Mouse (Mus musculus): ENCODE data around the gene Izumo4. TPM values are rescaled to one million over a fixed set of nuclear protein-coding genes. Genes with fewer than 3 reads are reported as not detected.

The Izumo4 gene
- polyA plus RNA-seq (2014; fragmentation: Nextera tagmentation; extraction: Ambion mirVana), result 4.8 and 5.0 TPM in 2 replicates

DNA sequence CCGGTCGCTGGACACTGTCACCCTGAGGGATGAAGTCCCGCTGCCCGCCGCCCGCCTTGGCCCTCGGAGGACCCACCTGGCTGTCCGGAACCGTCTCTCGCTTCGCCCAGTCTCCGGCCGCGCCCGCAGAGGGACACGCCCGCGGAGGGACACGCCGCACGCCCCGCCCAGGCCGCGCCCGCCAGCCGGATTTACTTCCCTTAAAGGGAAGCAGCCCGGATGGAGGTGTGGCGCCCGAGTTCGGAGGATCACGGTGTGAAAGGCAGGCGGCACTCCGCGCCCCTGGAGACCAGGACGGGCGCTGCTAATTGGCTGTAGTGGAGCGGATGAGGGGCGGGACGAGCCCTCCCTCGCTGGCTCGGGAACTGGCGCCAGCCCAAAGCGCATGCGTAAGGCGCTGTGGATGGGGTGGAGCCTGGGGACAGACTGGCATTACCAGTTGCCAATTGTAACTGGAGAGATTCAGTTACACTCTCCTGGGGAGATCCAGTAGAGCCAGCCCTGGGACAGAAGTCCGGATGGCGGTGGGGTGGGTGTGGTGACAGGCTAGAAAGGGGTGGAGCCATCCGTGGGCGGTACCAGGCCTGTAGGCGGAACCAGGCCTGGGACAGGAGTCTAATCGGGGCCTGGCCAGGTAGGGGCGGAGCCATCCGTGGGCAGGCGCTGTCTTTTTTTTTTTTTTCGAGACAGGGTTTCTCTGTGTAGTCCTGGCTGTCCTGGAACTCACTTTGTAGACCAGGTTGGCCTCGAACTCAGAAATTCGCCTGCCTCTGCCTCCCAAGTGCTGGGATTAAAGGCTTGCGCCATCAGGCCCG is at the start of gene Izumo4, which contains the start of gene Mob3a:
Gene Izumo4 (plus strand): TSS at position 464 of the 815 bp plus-strand sequence.
Gene Mob3a (minus strand): TSS at position 257 of the 815 bp plus-strand sequence.
- under 1% methylated on average over 58 of the region's 59 CpGs for WGBS
- no peaks in the 10 kb centered on the region for H3K27me3 ChIP-seq (ENCODE audit: control insufficient read depth, insufficient read depth, low read length)
- peak within 1 kb of the TSS; percentile 57 for H3K4me2 ChIP-seq (ENCODE audit: low read depth, severe bottlenecking)
- ATAC-seq (ENCODE audit: insufficient number of reproducible peaks, low FRiP score, low TSS enrichment, low read depth) (peak; percentile 95), DNase-seq (ENCODE audit: low spot score) (peak; percentile 99)
- H3K4me3 ChIP-seq (ENCODE audit: low read depth, low read length), result peak within 1 kb of the TSS; percentile 66
- H3K9ac ChIP-seq (ENCODE audit: low read length), result peak within 1 kb of the TSS; percentile 67
- H3K4me1 ChIP-seq (ENCODE audit: control insufficient read depth, insufficient read depth, low read length), result peaks cover 7% of the 10 kb centered on the region
- H3K36me3 ChIP-seq (ENCODE audit: control insufficient read depth, insufficient read depth, low read length), result peaks cover under 1% of the 10 kb centered on the region; the same call in 1 of the 2 replicates
- no peaks in the 10 kb centered on the region for H3K9me3 ChIP-seq (ENCODE audit: control insufficient read depth, low read length)
- H3K27ac ChIP-seq (replicated peaks; ENCODE audit: low read depth, low read length), result peak within 1 kb of the TSS; percentile 69; the same call in 1 of the 2 replicates

DNA sequence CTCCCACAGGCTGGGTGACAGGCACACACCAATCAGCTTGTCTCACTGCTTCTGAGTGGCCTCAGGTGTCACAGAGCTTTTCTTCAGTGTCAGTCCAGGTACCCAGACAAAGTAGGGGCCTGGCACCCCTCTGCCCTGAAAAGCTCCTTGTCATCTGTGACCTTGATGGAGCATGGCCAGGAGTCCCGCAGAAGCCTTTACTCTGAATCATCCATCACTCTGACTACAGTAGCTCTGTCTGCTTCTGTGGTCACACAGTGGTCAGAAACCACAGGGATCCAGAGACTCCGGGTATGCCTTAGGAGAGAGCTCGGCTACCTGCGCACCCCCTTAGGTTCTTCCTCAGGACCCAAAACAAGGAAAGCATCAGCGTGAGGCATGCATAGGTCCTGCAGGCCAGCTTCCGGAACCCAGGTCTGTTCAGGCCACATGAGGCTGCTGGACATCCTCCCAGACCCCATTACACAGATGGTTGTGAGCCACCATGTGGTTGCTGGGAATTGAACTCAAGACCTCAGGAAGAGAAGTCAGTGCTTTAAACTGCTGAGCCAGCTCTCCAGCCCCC is 48.7 kb upstream of the Izumo4 start:
- Histone ChIP-seq H3K27me3 (ENCODE audit: control insufficient read depth, insufficient read depth, low read length) (no peaks in the 10 kb centered on the region), H3K4me3 (ENCODE audit: low read depth, low read length) (no peak overlapping the region), H3K9ac (ENCODE audit: low read length) (no peak overlapping the region), H3K36me3 (ENCODE audit: control insufficient read depth, insufficient read depth, low read length) (no peaks in the 10 kb centered on the region), H3K4me2 (ENCODE audit: low read depth, severe bottlenecking) (no peak overlapping the region), H3K9me3 (ENCODE audit: control insufficient read depth, low read length) (no peaks in the 10 kb centered on the region), H3K4me1 (ENCODE audit: control insufficient read depth, insufficient read depth, low read length) (peaks cover 9% of the 10 kb centered on the region), H3K27ac (replicated peaks; ENCODE audit: low read depth, low read length) (no peak overlapping the region)
- ATAC-seq (ENCODE audit: insufficient number of reproducible peaks, low FRiP score, low TSS enrichment, low read depth), result no peak
- no peak for DNase-seq (ENCODE audit: low spot score)
- whole genome bisulfite sequencing, result 88% methylated on average over 6 of the region's 6 CpGs

- no peak overlapping the region for H3K9ac ChIP-seq (ENCODE audit: low read length)
- no peaks in the 10 kb centered on the region for H3K9me3 ChIP-seq (ENCODE audit: control insufficient read depth, low read length)
- DNase-seq (ENCODE audit: low spot score) (no peak), ATAC-seq (ENCODE audit: insufficient number of reproducible peaks, low FRiP score, low TSS enrichment, low read depth) (no peak)
- peaks cover 9% of the 10 kb centered on the region for H3K4me1 ChIP-seq (ENCODE audit: control insufficient read depth, insufficient read depth, low read length)
- no peak overlapping the region for H3K4me3 ChIP-seq (ENCODE audit: low read depth, low read length)
- 86% methylated on average over 6 of the region's 6 CpGs for WGBS
- no peaks in the 10 kb centered on the region for H3K27me3 ChIP-seq (ENCODE audit: control insufficient read depth, insufficient read depth, low read length)
- peak overlapping the region; percentile 90; the same call in 1 of the 2 replicates for H3K4me2 ChIP-seq (ENCODE audit: low read depth, severe bottlenecking)
- no peaks in the 10 kb centered on the region for H3K36me3 ChIP-seq (ENCODE audit: control insufficient read depth, insufficient read depth, low read length)
- no peak overlapping the region for H3K27ac ChIP-seq (replicated peaks; ENCODE audit: low read depth, low read length)
Measured at GRCm38 (mm10) chr10:80654866-80655265, 47.1 kb upstream of the Izumo4 start.

GRCm38 (mm10) chr10:80655406-80656129 is 46.4 kb upstream of the Izumo4 start:
- no peaks in the 10 kb centered on the region for H3K36me3 ChIP-seq (ENCODE audit: control insufficient read depth, insufficient read depth, low read length)
- H3K4me1 ChIP-seq (ENCODE audit: control insufficient read depth, insufficient read depth, low read length), result peaks cover 9% of the 10 kb centered on the region
- peak overlapping the region; percentile 92 for H3K9ac ChIP-seq (ENCODE audit: low read length)
- no peak for DNase-seq (ENCODE audit: low spot score)
- no peaks in the 10 kb centered on the region for H3K9me3 ChIP-seq (ENCODE audit: control insufficient read depth, low read length)
- ATAC-seq (ENCODE audit: insufficient number of reproducible peaks, low FRiP score, low TSS enrichment, low read depth), result peak; percentile 59
- peak overlapping the region; percentile 82 for H3K4me3 ChIP-seq (ENCODE audit: low read depth, low read length)
- no peaks in the 10 kb centered on the region for H3K27me3 ChIP-seq (ENCODE audit: control insufficient read depth, insufficient read depth, low read length)
- H3K4me2 ChIP-seq (ENCODE audit: low read depth, severe bottlenecking), result peak overlapping the region; percentile 90
- WGBS, result 2% methylated on average over 12 of the region's 12 CpGs
- H3K27ac ChIP-seq (replicated peaks; ENCODE audit: low read depth, low read length), result peak overlapping the region; percentile 52; the same call in 1 of the 2 replicates

- Histone ChIP-seq H3K4me3 (ENCODE audit: low read depth, low read length) (peak overlapping the region; percentile 82), H3K9ac (ENCODE audit: low read length) (peak overlapping the region; percentile 92), H3K27me3 (ENCODE audit: control insufficient read depth, insufficient read depth, low read length) (no peaks in the 10 kb centered on the region), H3K36me3 (ENCODE audit: control insufficient read depth, insufficient read depth, low read length) (no peaks in the 10 kb centered on the region), H3K9me3 (ENCODE audit: control insufficient read depth, low read length) (no peaks in the 10 kb centered on the region), H3K27ac (replicated peaks; ENCODE audit: low read depth, low read length) (peak overlapping the region; percentile 62; the same call in 1 of the 2 replicates), H3K4me2 (ENCODE audit: low read depth, severe bottlenecking) (peak overlapping the region; percentile 90), H3K4me1 (ENCODE audit: control insufficient read depth, insufficient read depth, low read length) (peaks cover 9% of the 10 kb centered on the region)
- ATAC-seq (ENCODE audit: insufficient number of reproducible peaks, low FRiP score, low TSS enrichment, low read depth) (peak; percentile 78), DNase-seq (ENCODE audit: low spot score) (peak; percentile 99)
- under 1% methylated on average over 60 of the region's 72 CpGs for WGBS
Measured at GRCm38 (mm10) chr10:80656130-80656862, 45.7 kb upstream of the Izumo4 start.

DNA sequence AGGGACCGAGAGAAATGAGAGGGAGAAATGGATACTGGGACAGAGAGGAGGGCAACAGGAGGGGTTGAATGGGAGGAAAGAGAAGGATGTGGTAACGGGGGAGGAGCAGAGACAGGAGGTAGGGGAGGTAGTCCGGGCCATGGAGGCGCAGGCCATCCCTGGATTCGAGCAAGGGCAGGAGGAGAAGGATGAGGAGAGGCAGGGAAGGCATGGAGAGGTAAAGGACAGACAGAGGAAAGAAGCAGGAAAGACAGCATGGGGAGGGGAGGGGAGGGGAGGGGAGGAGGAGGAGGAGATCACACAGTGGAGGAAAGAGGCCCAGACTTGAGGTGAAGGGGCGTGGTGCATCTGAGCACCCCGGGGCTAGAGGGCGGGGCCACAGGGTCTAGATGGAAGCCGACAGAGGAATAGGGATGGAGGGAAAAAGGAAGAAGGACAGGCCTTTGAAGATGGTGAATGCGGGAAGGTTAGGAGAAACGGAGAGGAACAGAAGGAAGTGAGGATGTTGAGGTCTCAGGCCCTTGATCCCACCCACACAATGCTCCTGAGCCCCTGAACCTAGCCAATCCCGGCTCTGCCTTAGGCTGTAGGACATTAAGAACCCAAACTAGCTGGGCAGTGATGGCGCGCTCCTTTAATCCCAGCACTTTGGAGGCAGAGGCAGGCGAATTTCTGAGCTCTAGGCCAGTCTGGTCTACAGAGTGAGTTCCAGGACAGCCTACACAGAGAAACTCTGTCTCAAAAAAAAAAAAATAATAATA is 44.9 kb upstream of the Izumo4 start, which contains the start of gene Btbd2:
Gene Btbd2 (minus strand): TSS at position 209 of the 761 bp plus-strand sequence.
- peak within 1 kb of the TSS; percentile 82 for H3K4me3 ChIP-seq (ENCODE audit: low read depth, low read length)
- H3K4me2 ChIP-seq (ENCODE audit: low read depth, severe bottlenecking), result peak within 1 kb of the TSS; percentile 90
- ATAC-seq (ENCODE audit: insufficient number of reproducible peaks, low FRiP score, low TSS enrichment, low read depth) (no peak), DNase-seq (ENCODE audit: low spot score) (no peak)
- no peaks in the 10 kb centered on the region for H3K9me3 ChIP-seq (ENCODE audit: control insufficient read depth, low read length)
- H3K9ac ChIP-seq (ENCODE audit: low read length), result peak within 1 kb of the TSS; percentile 92
- no peaks in the 10 kb centered on the region for H3K27me3 ChIP-seq (ENCODE audit: control insufficient read depth, insufficient read depth, low read length)
- WGBS, result 18% methylated on average over 15 of the region's 15 CpGs
- H3K27ac ChIP-seq (replicated peaks; ENCODE audit: low read depth, low read length), result peak within 1 kb of the TSS; percentile 62; the same call in 1 of the 2 replicates
- no peaks in the 10 kb centered on the region for H3K36me3 ChIP-seq (ENCODE audit: control insufficient read depth, insufficient read depth, low read length)
- H3K4me1 ChIP-seq (ENCODE audit: control insufficient read depth, insufficient read depth, low read length), result peaks cover 9% of the 10 kb centered on the region

DNA sequence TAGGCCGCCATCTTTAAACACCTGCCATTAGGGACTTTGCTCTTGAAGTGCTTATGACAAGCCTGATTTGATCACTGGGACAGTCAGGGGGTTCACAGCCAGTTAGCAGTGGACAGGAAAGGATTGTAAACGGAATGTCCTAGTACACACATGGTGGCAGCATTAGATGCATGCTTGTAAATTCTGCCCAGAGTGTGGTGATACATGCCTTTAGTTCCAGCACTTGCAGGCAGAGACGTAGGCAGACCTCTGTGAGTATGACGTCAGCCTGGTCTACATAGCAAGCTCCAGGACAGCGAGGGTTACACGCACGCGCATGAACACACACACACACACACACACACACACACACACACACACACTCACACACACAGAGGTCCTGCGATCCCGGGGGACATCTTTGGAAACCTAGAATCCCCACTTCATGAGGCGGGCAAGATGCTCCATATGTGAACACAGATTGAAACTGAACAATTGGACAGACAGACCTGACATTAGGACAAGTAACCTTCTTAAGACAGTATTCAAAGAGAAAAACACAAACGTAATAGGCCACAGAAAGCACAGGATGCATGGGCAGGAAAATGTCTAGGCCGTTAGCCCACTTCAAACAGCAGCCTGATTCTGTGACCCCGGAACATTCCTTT is 43.7 kb upstream of the Izumo4 start:
- Histone ChIP-seq H3K27ac (replicated peaks; ENCODE audit: low read depth, low read length) (no peak overlapping the region), H3K4me2 (ENCODE audit: low read depth, severe bottlenecking) (no peak overlapping the region), H3K9me3 (ENCODE audit: control insufficient read depth, low read length) (no peaks in the 10 kb centered on the region), H3K27me3 (ENCODE audit: control insufficient read depth, insufficient read depth, low read length) (no peaks in the 10 kb centered on the region), H3K4me1 (ENCODE audit: control insufficient read depth, insufficient read depth, low read length) (peaks cover 14% of the 10 kb centered on the region), H3K4me3 (ENCODE audit: low read depth, low read length) (no peak overlapping the region), H3K36me3 (ENCODE audit: control insufficient read depth, insufficient read depth, low read length) (no peaks in the 10 kb centered on the region), H3K9ac (ENCODE audit: low read length) (no peak overlapping the region)
- no peak for ATAC-seq (ENCODE audit: insufficient number of reproducible peaks, low FRiP score, low TSS enrichment, low read depth)
- DNase-seq (ENCODE audit: low spot score), result no peak
- WGBS, result 81% methylated on average over 14 of the region's 14 CpGs

Measured in limb, embryonic 11.5 days (tissue).